Mouse (Mus musculus): ENCODE measurements around the gene Pank1. TPM values are rescaled to one million over a fixed set of nuclear protein-coding genes. Genes with fewer than 3 reads are reported as not detected.

Gene Pank1
- polyA plus RNA-seq, 1 experiment from 2014 or later = 7.5 TPM

GRCm38 (mm10) chr19:34815371-34815770 is 63.9 kb downstream of the Pank1 start:
- Histone ChIP-seq H3K9ac (ENCODE audit: low read length) (no peak overlapping the region), H3K4me3 (ENCODE audit: low read length) (no peak overlapping the region), H3K27ac (ENCODE audit: low read length) (no peak overlapping the region), H3K9me3 (ENCODE audit: control insufficient read depth, low read length) (no peaks in the 10 kb centered on the region), H3K36me3 (ENCODE audit: control insufficient read depth, insufficient read depth, low read length) (no peaks in the 10 kb centered on the region; the same call in 1 of the 2 replicates), H3K4me2 (ENCODE audit: low read depth, low read length) (no peak overlapping the region), H3K27me3 (ENCODE audit: control insufficient read depth, insufficient read depth, low read depth, low read length) (no peaks in the 10 kb centered on the region), H3K4me1 (replicated peaks; ENCODE audit: control insufficient read depth, insufficient read depth, low read length) (no peaks in the 10 kb centered on the region)
- WGBS = 76% methylated on average over 4 of the region's 4 CpGs
- ATAC-seq (ENCODE audit: low read depth) = no peak

DNA sequence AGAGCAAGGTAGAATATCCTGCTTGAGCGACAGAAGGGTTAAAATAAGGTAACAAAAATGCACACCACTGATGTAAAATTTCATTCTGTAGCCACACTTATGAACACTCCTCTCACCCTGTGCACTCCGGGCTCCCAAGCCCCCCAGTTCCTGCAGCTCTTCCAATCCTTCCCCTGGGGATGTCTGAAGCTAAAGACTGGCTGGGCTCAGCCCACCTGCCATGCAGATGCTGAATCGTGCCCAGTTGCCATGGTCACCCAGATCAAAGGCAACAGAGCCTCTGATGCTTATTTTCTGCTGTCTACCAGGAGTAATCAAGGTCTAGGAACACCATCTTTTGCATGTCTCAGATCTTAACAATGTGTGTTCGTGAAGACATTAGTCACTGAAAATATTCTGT is 64.6 kb downstream of the Pank1 start:
- no peak overlapping the region for H3K27ac ChIP-seq (ENCODE audit: low read length)
- no peak overlapping the region for H3K4me3 ChIP-seq (ENCODE audit: low read length)
- H3K9me3 ChIP-seq (ENCODE audit: control insufficient read depth, low read length) = no peaks in the 10 kb centered on the region
- no peak for ATAC-seq (ENCODE audit: low read depth)
- 55% methylated on average over 4 of the region's 4 CpGs for WGBS
- no peaks in the 10 kb centered on the region; the same call in 1 of the 2 replicates for H3K36me3 ChIP-seq (ENCODE audit: control insufficient read depth, insufficient read depth, low read length)
- no peak overlapping the region for H3K9ac ChIP-seq (ENCODE audit: low read length)
- no peaks in the 10 kb centered on the region for H3K4me1 ChIP-seq (replicated peaks; ENCODE audit: control insufficient read depth, insufficient read depth, low read length)
- H3K4me2 ChIP-seq (ENCODE audit: low read depth, low read length) = no peak overlapping the region
- H3K27me3 ChIP-seq (ENCODE audit: control insufficient read depth, insufficient read depth, low read depth, low read length) = no peaks in the 10 kb centered on the region

GRCm38 (mm10) chr19:34813961-34814360 is 65.3 kb downstream of the Pank1 start:
- H3K9me3 ChIP-seq (ENCODE audit: control insufficient read depth, low read length) = no peaks in the 10 kb centered on the region
- H3K36me3 ChIP-seq (ENCODE audit: control insufficient read depth, insufficient read depth, low read length) = no peaks in the 10 kb centered on the region; the same call in 1 of the 2 replicates
- no peak for ATAC-seq (ENCODE audit: low read depth)
- H3K4me3 ChIP-seq (ENCODE audit: low read length) = no peak overlapping the region
- no peak overlapping the region for H3K27ac ChIP-seq (ENCODE audit: low read length)
- no peaks in the 10 kb centered on the region for H3K4me1 ChIP-seq (replicated peaks; ENCODE audit: control insufficient read depth, insufficient read depth, low read length)
- WGBS = 68% methylated on average over 6 of the region's 6 CpGs
- H3K27me3 ChIP-seq (ENCODE audit: control insufficient read depth, insufficient read depth, low read depth, low read length) = no peaks in the 10 kb centered on the region
- H3K4me2 ChIP-seq (ENCODE audit: low read depth, low read length) = no peak overlapping the region
- H3K9ac ChIP-seq (ENCODE audit: low read length) = no peak overlapping the region

- ATAC-seq (ENCODE audit: low read depth) = no peak
- no peak overlapping the region for H3K4me2 ChIP-seq (ENCODE audit: low read depth, low read length)
- H3K9ac ChIP-seq (ENCODE audit: low read length) = no peak overlapping the region
- no peaks in the 10 kb centered on the region for H3K27me3 ChIP-seq (ENCODE audit: control insufficient read depth, insufficient read depth, low read depth, low read length)
- H3K4me1 ChIP-seq (replicated peaks; ENCODE audit: control insufficient read depth, insufficient read depth, low read length) = no peaks in the 10 kb centered on the region
- H3K4me3 ChIP-seq (ENCODE audit: low read length) = no peak overlapping the region
- no peaks in the 10 kb centered on the region; the same call in 1 of the 2 replicates for H3K36me3 ChIP-seq (ENCODE audit: control insufficient read depth, insufficient read depth, low read length)
- no peaks in the 10 kb centered on the region for H3K9me3 ChIP-seq (ENCODE audit: control insufficient read depth, low read length)
- 96% methylated on average over 2 of the region's 2 CpGs for WGBS
- H3K27ac ChIP-seq (ENCODE audit: low read length) = no peak overlapping the region
Measured at GRCm38 (mm10) chr19:34813533-34813932, 65.7 kb downstream of the Pank1 start.

GRCm38 (mm10) chr19:34812711-34813110 is 66.5 kb downstream of the Pank1 start:
- no peaks in the 10 kb centered on the region; the same call in 1 of the 2 replicates for H3K36me3 ChIP-seq (ENCODE audit: control insufficient read depth, insufficient read depth, low read length)
- H3K4me2 ChIP-seq (ENCODE audit: low read depth, low read length) = no peak overlapping the region
- no peak overlapping the region for H3K4me3 ChIP-seq (ENCODE audit: low read length)
- H3K4me1 ChIP-seq (replicated peaks; ENCODE audit: control insufficient read depth, insufficient read depth, low read length) = no peaks in the 10 kb centered on the region
- ATAC-seq (ENCODE audit: low read depth) = no peak
- WGBS = 66% methylated on average over 4 of the region's 4 CpGs
- no peak overlapping the region for H3K27ac ChIP-seq (ENCODE audit: low read length)
- H3K27me3 ChIP-seq (ENCODE audit: control insufficient read depth, insufficient read depth, low read depth, low read length) = no peaks in the 10 kb centered on the region
- H3K9ac ChIP-seq (ENCODE audit: low read length) = no peak overlapping the region
- no peaks in the 10 kb centered on the region for H3K9me3 ChIP-seq (ENCODE audit: control insufficient read depth, low read length)

- Histone ChIP-seq H3K4me2 (ENCODE audit: low read depth, low read length) (no peak overlapping the region), H3K27ac (ENCODE audit: low read length) (no peak overlapping the region), H3K27me3 (ENCODE audit: control insufficient read depth, insufficient read depth, low read depth, low read length) (no peaks in the 10 kb centered on the region), H3K4me1 (replicated peaks; ENCODE audit: control insufficient read depth, insufficient read depth, low read length) (no peaks in the 10 kb centered on the region), H3K4me3 (ENCODE audit: low read length) (no peak overlapping the region), H3K36me3 (ENCODE audit: control insufficient read depth, insufficient read depth, low read length) (no peaks in the 10 kb centered on the region), H3K9me3 (ENCODE audit: control insufficient read depth, low read length) (no peaks in the 10 kb centered on the region), H3K9ac (ENCODE audit: low read length) (no peak overlapping the region)
- no peak for ATAC-seq (ENCODE audit: low read depth)
- 76% methylated on average over 5 of the region's 5 CpGs for WGBS
Measured at GRCm38 (mm10) chr19:34807173-34807572, 72.1 kb downstream of the Pank1 start.

DNA sequence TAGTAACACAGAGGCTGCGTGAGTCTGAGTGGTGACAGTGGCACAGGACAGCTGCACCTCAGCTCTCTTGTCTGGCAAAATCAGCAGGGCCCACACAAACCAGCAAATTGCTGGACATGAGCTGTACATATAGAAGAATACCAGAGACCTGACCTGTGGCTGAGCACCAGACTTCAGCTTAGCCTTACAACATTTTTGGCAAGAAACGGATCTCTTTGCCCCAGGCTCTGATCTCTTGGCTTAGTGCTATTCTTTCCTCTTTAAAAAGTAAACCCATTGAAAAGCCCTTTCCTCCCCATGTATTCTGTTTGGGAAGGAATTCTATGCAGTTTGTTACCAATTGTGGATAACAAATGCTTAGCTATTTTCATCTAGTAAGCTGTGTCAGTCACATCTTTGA is 74.2 kb downstream of the Pank1 start:
- peaks cover 3% of the 10 kb centered on the region for H3K4me1 ChIP-seq (replicated peaks; ENCODE audit: control insufficient read depth, insufficient read depth, low read length)
- H3K4me2 ChIP-seq (ENCODE audit: low read depth, low read length) = no peak overlapping the region
- no peak overlapping the region for H3K27ac ChIP-seq (ENCODE audit: low read length)
- WGBS = 70% methylated on average over 2 of the region's 2 CpGs
- H3K27me3 ChIP-seq (ENCODE audit: control insufficient read depth, insufficient read depth, low read depth, low read length) = no peaks in the 10 kb centered on the region
- no peak for ATAC-seq (ENCODE audit: low read depth)
- H3K36me3 ChIP-seq (ENCODE audit: control insufficient read depth, insufficient read depth, low read length) = no peaks in the 10 kb centered on the region
- H3K4me3 ChIP-seq (ENCODE audit: low read length) = no peak overlapping the region
- no peak overlapping the region for H3K9ac ChIP-seq (ENCODE audit: low read length)
- no peaks in the 10 kb centered on the region for H3K9me3 ChIP-seq (ENCODE audit: control insufficient read depth, low read length)

DNA sequence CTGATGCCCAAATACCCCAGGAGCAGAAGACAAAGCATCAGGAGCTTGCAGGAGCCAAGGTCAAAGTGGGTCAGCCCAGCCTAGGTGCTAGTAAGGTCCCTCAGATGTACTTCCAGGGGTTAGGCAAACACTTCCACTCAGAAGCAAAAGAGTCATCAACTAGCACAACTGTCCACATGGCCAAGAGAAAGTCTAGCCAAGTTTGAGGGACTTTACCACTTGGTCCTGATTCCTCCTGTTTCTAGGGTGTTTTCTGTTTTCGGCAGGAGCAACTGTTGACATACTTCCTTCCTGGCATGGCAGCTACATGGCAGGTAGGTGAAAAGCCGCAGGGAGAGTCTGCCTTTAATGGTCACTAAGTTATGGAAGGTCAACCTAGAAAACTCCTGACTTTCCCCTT is 74.7 kb downstream of the Pank1 start:
- no peak for ATAC-seq (ENCODE audit: low read depth)
- Histone ChIP-seq H3K4me3 (ENCODE audit: low read length) (no peak overlapping the region), H3K27ac (ENCODE audit: low read length) (no peak overlapping the region), H3K4me2 (ENCODE audit: low read depth, low read length) (no peak overlapping the region), H3K36me3 (ENCODE audit: control insufficient read depth, insufficient read depth, low read length) (no peaks in the 10 kb centered on the region), H3K9me3 (ENCODE audit: control insufficient read depth, low read length) (no peaks in the 10 kb centered on the region), H3K4me1 (replicated peaks; ENCODE audit: control insufficient read depth, insufficient read depth, low read length) (peaks cover 3% of the 10 kb centered on the region), H3K9ac (ENCODE audit: low read length) (no peak overlapping the region), H3K27me3 (ENCODE audit: control insufficient read depth, insufficient read depth, low read depth, low read length) (no peaks in the 10 kb centered on the region)
- 64% methylated on average over 2 of the region's 2 CpGs for WGBS

DNA sequence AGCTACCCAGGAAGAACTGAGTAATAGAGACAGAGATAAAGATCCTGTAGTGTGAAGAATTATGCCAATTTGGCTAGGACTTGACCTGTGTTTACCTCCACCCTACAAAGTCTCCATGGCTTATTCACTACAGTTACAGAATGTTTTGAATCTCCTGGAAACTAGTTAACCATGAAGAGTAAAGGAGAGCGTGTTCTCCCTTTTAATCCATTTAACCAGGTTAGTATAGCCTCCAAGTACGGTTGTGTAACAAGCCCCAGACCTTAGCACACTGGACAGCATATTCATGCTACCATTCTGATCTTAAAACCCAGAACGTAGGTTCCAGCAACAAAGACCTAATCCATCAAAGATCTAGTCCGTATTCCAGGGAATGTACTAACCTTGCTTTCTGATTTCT is 75.9 kb downstream of the Pank1 start:
- WGBS = 91% methylated on average over 4 of the region's 4 CpGs
- Histone ChIP-seq H3K4me2 (ENCODE audit: low read depth, low read length) (no peak overlapping the region), H3K9me3 (ENCODE audit: control insufficient read depth, low read length) (no peaks in the 10 kb centered on the region), H3K36me3 (ENCODE audit: control insufficient read depth, insufficient read depth, low read length) (no peaks in the 10 kb centered on the region), H3K4me1 (replicated peaks; ENCODE audit: control insufficient read depth, insufficient read depth, low read length) (peaks cover 3% of the 10 kb centered on the region), H3K4me3 (ENCODE audit: low read length) (no peak overlapping the region), H3K9ac (ENCODE audit: low read length) (no peak overlapping the region), H3K27me3 (ENCODE audit: control insufficient read depth, insufficient read depth, low read depth, low read length) (no peaks in the 10 kb centered on the region), H3K27ac (ENCODE audit: low read length) (no peak overlapping the region)
- ATAC-seq (ENCODE audit: low read depth) = no peak

GRCm38 (mm10) chr19:34799644-34800267 is 79.5 kb downstream of the Pank1 start:
- Histone ChIP-seq H3K27me3 (ENCODE audit: control insufficient read depth, insufficient read depth, low read depth, low read length) (no peaks in the 10 kb centered on the region), H3K4me2 (ENCODE audit: low read depth, low read length) (no peak overlapping the region), H3K36me3 (ENCODE audit: control insufficient read depth, insufficient read depth, low read length) (no peaks in the 10 kb centered on the region), H3K27ac (ENCODE audit: low read length) (peak overlapping the region; percentile 22; the same call in 1 of the 2 replicates), H3K9me3 (ENCODE audit: control insufficient read depth, low read length) (no peaks in the 10 kb centered on the region), H3K9ac (ENCODE audit: low read length) (no peak overlapping the region), H3K4me1 (replicated peaks; ENCODE audit: control insufficient read depth, insufficient read depth, low read length) (peaks cover 3% of the 10 kb centered on the region), H3K4me3 (ENCODE audit: low read length) (no peak overlapping the region)
- peak; percentile 80 for ATAC-seq (ENCODE audit: low read depth)
- 27% methylated on average over 6 of the region's 6 CpGs for WGBS
